ENCODE assay signal across 9 mouse cellular contexts in genomic region chr4:129144401-129145367, GRCm38 (mm10). TPM values are rescaled to one million over a fixed set of nuclear protein-coding genes. Genes with fewer than 3 reads are reported as not detected.
A peak's percentile ranks its signal among the peaks of the same experiment; 100 is the strongest.
DNase-seq lines count a peak whose midpoint lies in the region; ATAC-seq lines count a peak whose summit lies in the region.
"Had no signal": no experiment of that assay in that cellular context is flagged by ENCODE, and none has a peak within 500 bp of the region (broad histone marks: within the 10 kb centered on the region; RNA-seq: fewer than 3 reads in every experiment).

No protein-coding gene starts in this region.

- peak; percentile 74 for DNase-seq in Muller cell, postnatal 12 days (ENCODE audit: inconsistent ontology term)
- DNase-seq in cerebellum, adult 18-20 months: peak; percentile 87 to 92
- peak; percentile 36 to 49 for DNase-seq in heart, postnatal 10 days
- no peak for DNase-seq in thymus, postnatal 0 days (ENCODE audit: low spot score)
- no peak for DNase-seq in kidney, postnatal 4 days
- DNase-seq in lung, postnatal 36 days: no peak
- no peak for DNase-seq in adrenal gland, postnatal 4 days (ENCODE audit: low spot score in 2 of 2)

- H3K9ac ChIP-seq in midbrain, embryonic 12.5 days (replicated peaks): no peak overlapping the region

- no peak for ATAC-seq in midbrain, embryonic 12.5 days (ENCODE audit: low FRiP score, low read depth)

- WGBS in midbrain, embryonic 12.5 days: 71% methylated on average over 16 of the region's 16 CpGs

- H3K27me3 ChIP-seq in midbrain, embryonic 12.5 days: no peaks in the 10 kb centered on the region; the same call in 1 of the 2 replicates

- no peak overlapping the region for H3K4me2 ChIP-seq in midbrain, embryonic 12.5 days (replicated peaks)

- peaks cover 18% of the 10 kb centered on the region for H3K4me1 ChIP-seq in midbrain, embryonic 12.5 days

- H3K36me3 ChIP-seq in midbrain, embryonic 12.5 days: peaks cover 8% of the 10 kb centered on the region; the same call in 1 of the 2 replicates

- H3K9me3 ChIP-seq in midbrain, embryonic 12.5 days: no peaks in the 10 kb centered on the region

- no peak overlapping the region for H3K4me3 ChIP-seq in midbrain, embryonic 12.5 days

- intact Hi-C loops in heart, postnatal 10 days (cut with DNase I): loop anchor here (5.0 kb wide), 1 partner anchor 43 kb away; the partner anchor contains the start of genes S100pbp and Yars

- H3K27ac ChIP-seq in midbrain, embryonic 12.5 days (replicated peaks): peak overlapping the region; percentile 46
- H3K27ac ChIP-seq: kidney, postnatal 0 days had no signal

RNA-seq across cellular contexts. Expression of gene Fndc5, which starts 7.9 kb away (rescaled TPM):
- total RNA-seq in heart, postnatal 10 days (2021): 100 to 1,000 TPM; 162 to 167 TPM
- 1.3 and 1.8 TPM in 2 replicates for polyA plus RNA-seq in midbrain, embryonic 12.5 days (2016; fragmentation: Nextera tagmentation; extraction: Ambion mirVana)
- 0.47 and 0.60 TPM in 2 replicates for polyA plus RNA-seq in thymus, postnatal 0 days (2015; fragmentation: Nextera tagmentation; extraction: Ambion mirVana)
- total RNA-seq in adrenal gland, postnatal 4 days (2021): 10 to 100 TPM; 13.0 to 13.2 TPM

RNA-seq across cellular contexts. Expression of gene Hpca, which starts 22.8 kb away (rescaled TPM):
- total RNA-seq in heart, postnatal 10 days (2021): under 1 TPM in 1 of 2 experiments, not detected in 1; 0.47 TPM
- polyA plus RNA-seq in midbrain, embryonic 12.5 days (2016; fragmentation: Nextera tagmentation; extraction: Ambion mirVana): 3.6 and 4.0 TPM in 2 replicates
- polyA plus RNA-seq in thymus, postnatal 0 days (2015; fragmentation: Nextera tagmentation; extraction: Ambion mirVana): 0.29 and 0.31 TPM in 2 replicates
- 1 to 10 TPM; 7.1 to 9.4 TPM for total RNA-seq in adrenal gland, postnatal 4 days (2021)

RNA-seq across cellular contexts. Expression of gene Tmem54, which starts 39.3 kb away (rescaled TPM):
- total RNA-seq in heart, postnatal 10 days (2021): not detected
- polyA plus RNA-seq in midbrain, embryonic 12.5 days (2016; fragmentation: Nextera tagmentation; extraction: Ambion mirVana): 0.51 and 0.63 TPM in 2 replicates
- polyA plus RNA-seq in thymus, postnatal 0 days (2015; fragmentation: Nextera tagmentation; extraction: Ambion mirVana): 2.0 and 2.2 TPM in 2 replicates
- total RNA-seq in adrenal gland, postnatal 4 days (2021): 1 to 10 TPM in 1 of 2 experiments, not detected in 1; 1.1 TPM

RNA-seq across cellular contexts. Expression of gene S100pbp, which starts 44.8 kb away (rescaled TPM):
- total RNA-seq in heart, postnatal 10 days (2021): 10 to 100 TPM; 18.0 to 21.7 TPM
- 28.4 and 31.3 TPM in 2 replicates for polyA plus RNA-seq in midbrain, embryonic 12.5 days (2016; fragmentation: Nextera tagmentation; extraction: Ambion mirVana)
- polyA plus RNA-seq in thymus, postnatal 0 days (2015; fragmentation: Nextera tagmentation; extraction: Ambion mirVana): 17.0 TPM in 2 replicates
- 10 to 100 TPM; 42.7 to 44.7 TPM for total RNA-seq in adrenal gland, postnatal 4 days (2021)

RNA-seq across cellular contexts. Expression of gene Yars, which starts 44.9 kb away (rescaled TPM):
- total RNA-seq in heart, postnatal 10 days (2021): 10 to 100 TPM; 38.8 to 39.2 TPM
- 104 and 108 TPM in 2 replicates for polyA plus RNA-seq in midbrain, embryonic 12.5 days (2016; fragmentation: Nextera tagmentation; extraction: Ambion mirVana)
- 49.7 and 50.6 TPM in 2 replicates for polyA plus RNA-seq in thymus, postnatal 0 days (2015; fragmentation: Nextera tagmentation; extraction: Ambion mirVana)
- total RNA-seq in adrenal gland, postnatal 4 days (2021): 10 to 100 TPM; 79.5 to 80.4 TPM

Comparison
In these comparisons a context has a peak if more than half of its experiments do, and no peak if none do; other contexts are left out.
1. DNase-seq: peak in Muller cell, postnatal 12 days (single experiment), cerebellum, adult 18-20 months (2 of 2) and heart, postnatal 10 days (2 of 2); none in thymus, postnatal 0 days (single experiment), kidney, postnatal 4 days (0 of 2), lung, postnatal 36 days (single experiment) and adrenal gland, postnatal 4 days (0 of 2).
2. RNA of gene Fndc5, which starts 7.9 kb away (total RNA-seq): 162 to 167 TPM in heart, postnatal 10 days; 13.0 to 13.2 TPM in adrenal gland, postnatal 4 days; every median in the first group is over 10 times any median in the second.
3. RNA of gene Hpca, which starts 22.8 kb away (total RNA-seq): 7.1 to 9.4 TPM in adrenal gland, postnatal 4 days; 0.47 TPM in heart, postnatal 10 days; every median in the first group is over 4 times any median in the second.